Mouse (Mus musculus) urinary bladder, postnatal 4 days (tissue): ENCODE measurements at regions not wholly inside any gene's neighbourhood (a gene's known extent, or its start where the extent isn't known, plus 50 kb on each side); places are given as distances from the start of the nearest gene placed in this dataset.

ENCODE experiments used
- DNase-seq, 2 experiments: peaks; one replicate each; pipeline ENCODE4 v3.0.0; 2021 to 2022; ENCODE audit warnings: low spot score in 2 of 2

- peak in 1 of 2 experiments; percentile 27 for DNase-seq
These were observed 54.4 kb upstream of the Ubr2 start for GRCm38 (mm10) chr17:47064592-47065306.

GRCm38 (mm10) chr17:47064006-47064405 lies 53.6 kb upstream of the Ubr2 start:
- DNase-seq = no peak

- DNase-seq = no peak
These were observed 50.8 kb upstream of the Ubr2 start for GRCm38 (mm10) chr17:47061031-47061620.
